Mouse (Mus musculus) spleen, adult 2 months (tissue): ENCODE results near the gene Scamp5.

Experiments used
- CTCF ChIP-seq: fragments of 200-500 bp; IDR thresholded peaks from 2 replicates; pipeline ENCODE4 v1.5.1; 2011; ENCODE audit warnings: mild to moderate bottlenecking, inconsistent platforms; ENCODE audit not compliant: insufficient read depth, insufficient read length, insufficient replicate concordance; ENCODE audit errors: extremely low read depth
- POLR2A ChIP-seq: fragments of 200-500 bp; IDR thresholded peaks from 2 replicates; pipeline ENCODE4 v1.6.1; 2011; ENCODE audit warnings: low read depth, low read length, inconsistent platforms

GRCm38 (mm10) chr9:57501861-57502260 lies 34.0 kb upstream of the Scamp5 start:
- TF ChIP-seq CTCF: no peak
- TF ChIP-seq POLR2A: no peak
